Mouse (Mus musculus) CH12.LX (cell line): Measurements from ENCODE around the gene 1700028K03Rik. TPM values are rescaled to one million over a fixed set of nuclear protein-coding genes. Genes with fewer than 3 reads are reported as not detected.

Source experiments
- DNase-seq: peaks from one replicate; pipeline ENCODE4 v3.0.0-alpha.2; 2013; ENCODE audit errors: extremely low read depth
- H3K27ac ChIP-seq: 2 replicates; pipeline ENCODE4 v1.5.1; 2012; ENCODE audit warnings: low read depth, mild to moderate bottlenecking, control low read depth, moderate library complexity; ENCODE audit not compliant: insufficient read depth
- H3K27me3 ChIP-seq: replicated peaks from 2 replicates; pipeline ENCODE3; 2012; ENCODE audit warnings: inconsistent platforms
- H3K36me3 ChIP-seq, 2 experiments: replicated peaks in 1 of 2; 2 replicates each; pipeline versions ENCODE3 to v1.6.1; 2012; ENCODE audit warnings: inconsistent platforms in 1 of 2, low read length in 1 of 2, mild to moderate bottlenecking in 1 of 2, mixed read lengths in 1 of 2, moderate library complexity in 1 of 2; ENCODE audit not compliant: control insufficient read depth in 1 of 2, insufficient read depth in 1 of 2
- H3K4me1 ChIP-seq, 2 experiments: 2 replicates each; pipeline ENCODE4 v1.6.1; 2012; ENCODE audit warnings: inconsistent platforms in 1 of 2, moderate library complexity in 1 of 2; ENCODE audit not compliant: insufficient read depth in 2 of 2, control insufficient read depth in 1 of 2
- H3K4me2 ChIP-seq: 2 replicates; pipeline ENCODE4 v1.6.1; 2012; ENCODE audit warnings: low read depth, mild to moderate bottlenecking, control low read depth; ENCODE audit not compliant: poor library complexity, insufficient read depth, severe bottlenecking
- H3K4me3 ChIP-seq, 3 experiments: fragments of 150-350 bp in 1 of 3; sonication (generic) in 1 of 3; replicated peaks in 1 of 3; 2 replicates each; pipeline versions ENCODE3 to v1.5.1; 2011 to 2012; ENCODE audit warnings: low read depth in 2 of 3, low read length in 2 of 3, mild to moderate bottlenecking in 2 of 3, moderate library complexity in 2 of 3, control low read depth in 1 of 3, improper control_type of control experiment in 1 of 3, inconsistent platforms in 1 of 3, mixed read lengths in 1 of 3; ENCODE audit not compliant: poor library complexity in 1 of 3
- H3K79me2 ChIP-seq: replicated peaks from 2 replicates; pipeline ENCODE4 v1.6.1; 2012; ENCODE audit warnings: mild to moderate bottlenecking, moderate library complexity; ENCODE audit not compliant: control insufficient read depth, poor library complexity, insufficient read depth, severe bottlenecking; ENCODE audit errors: extremely low read depth
- H3K9ac ChIP-seq: 2 replicates; pipeline ENCODE4 v1.6.1; 2012; ENCODE audit warnings: low read depth, mild to moderate bottlenecking, control low read depth, moderate library complexity; ENCODE audit not compliant: insufficient read depth
- H3K9me3 ChIP-seq: replicated peaks from 2 replicates; pipeline ENCODE3; 2012; ENCODE audit warnings: low read length, inconsistent platforms, mixed read lengths
- BHLHE40 ChIP-seq: IDR thresholded peaks from 2 replicates; pipeline ENCODE4 v1.6.1; 2011; ENCODE audit warnings: mild to moderate bottlenecking, low read depth, low read length, improper control_type of control experiment
- CTCF ChIP-seq, 2 experiments: IDR thresholded peaks in 1 of 2; conservative IDR thresholded peaks in 1 of 2; 2 replicates each; pipeline ENCODE4 v1.5.1; 2011 to 2012; ENCODE audit warnings: low read depth in 2 of 2, low read length in 2 of 2, improper control_type of control experiment in 1 of 2, inconsistent platforms in 1 of 2, mild to moderate bottlenecking in 1 of 2, moderate library complexity in 1 of 2
- E2F4 ChIP-seq: IDR thresholded peaks from 2 replicates; pipeline ENCODE4 v1.6.1; 2011; ENCODE audit warnings: low read depth, low read length, improper control_type of control experiment; ENCODE audit not compliant: insufficient replicate concordance
- EP300 ChIP-seq: IDR thresholded peaks from 2 replicates; pipeline ENCODE4 v1.6.1; 2011; ENCODE audit warnings: low read length, improper control_type of control experiment
- ETS1 ChIP-seq: conservative IDR thresholded peaks from 2 replicates; pipeline ENCODE4 v1.6.1; 2012; ENCODE audit warnings: low read depth, mild to moderate bottlenecking, inconsistent platforms, low read length, improper control_type of control experiment, moderate library complexity
- GABPA ChIP-seq: IDR thresholded peaks from 2 replicates; pipeline ENCODE4 v1.6.1; 2012; ENCODE audit warnings: low read depth, low read length, improper control_type of control experiment, inconsistent platforms; ENCODE audit not compliant: insufficient replicate concordance
- IRF4 ChIP-seq: IDR thresholded peaks from 2 replicates; pipeline ENCODE4 v1.6.1; 2014; ENCODE audit warnings: low read depth, mild to moderate bottlenecking, inconsistent platforms, low read length, improper control_type of control experiment
- JUN ChIP-seq: IDR thresholded peaks from 2 replicates; pipeline ENCODE4 v1.6.1; 2011; ENCODE audit warnings: low read depth, mild to moderate bottlenecking, low read length, improper control_type of control experiment, moderate library complexity; ENCODE audit not compliant: insufficient read depth
- JUND ChIP-seq: conservative IDR thresholded peaks from 2 replicates; pipeline ENCODE4 v1.6.1; 2011; ENCODE audit warnings: low read depth, low read length, improper control_type of control experiment
- MAFK ChIP-seq: IDR thresholded peaks from 2 replicates; pipeline ENCODE4 v1.6.1; 2011; ENCODE audit warnings: low read length, improper control_type of control experiment; ENCODE audit not compliant: insufficient replicate concordance
- MAZ ChIP-seq: IDR thresholded peaks from 2 replicates; pipeline ENCODE4 v1.6.1; 2012; ENCODE audit warnings: low read depth, mild to moderate bottlenecking, inconsistent platforms, low read length, improper control_type of control experiment, moderate library complexity
- MEF2A ChIP-seq: IDR thresholded peaks from 2 replicates; pipeline ENCODE4 v1.6.1; 2014; ENCODE audit warnings: low read depth, mild to moderate bottlenecking, inconsistent platforms, low read length, improper control_type of control experiment, borderline replicate concordance
- MXI1 ChIP-seq: IDR thresholded peaks from 2 replicates; pipeline ENCODE4 v1.6.1; 2011; ENCODE audit warnings: mild to moderate bottlenecking, low read depth, low read length, improper control_type of control experiment
- MYC ChIP-seq: IDR thresholded peaks from 2 replicates; pipeline ENCODE4 v1.6.1; 2011; ENCODE audit warnings: low read depth, mild to moderate bottlenecking, improper control_type of control experiment, low read length
- PAX5 ChIP-seq: IDR thresholded peaks from 2 replicates; pipeline ENCODE4 v1.6.1; 2012; ENCODE audit warnings: low read length, inconsistent platforms, mixed read lengths
- POLR2A ChIP-seq: IDR thresholded peaks from 2 replicates; pipeline ENCODE4 v1.6.1; 2011; ENCODE audit warnings: low read depth, mild to moderate bottlenecking, improper control_type of control experiment, low read length
- RCOR1 ChIP-seq: conservative IDR thresholded peaks from 2 replicates; pipeline ENCODE4 v1.6.1; 2012; ENCODE audit warnings: low read depth, mild to moderate bottlenecking, inconsistent platforms, low read length, improper control_type of control experiment
- SIN3A ChIP-seq: IDR thresholded peaks from 2 replicates; pipeline ENCODE4 v1.6.1; 2012; ENCODE audit warnings: low read length, improper control_type of control experiment, inconsistent platforms
- TBP ChIP-seq: conservative IDR thresholded peaks from 2 replicates; pipeline ENCODE4 v1.6.1; 2011; ENCODE audit warnings: low read depth, low read length, improper control_type of control experiment
- UBTF ChIP-seq: IDR thresholded peaks from 2 replicates; pipeline ENCODE4 v1.6.1; 2012; ENCODE audit warnings: low read depth, mild to moderate bottlenecking, inconsistent platforms, low read length, improper control_type of control experiment, moderate library complexity
- USF1 ChIP-seq: IDR thresholded peaks from 2 replicates; pipeline ENCODE4 v1.6.1; 2014; ENCODE audit warnings: low read depth, mild to moderate bottlenecking, inconsistent platforms, low read length, improper control_type of control experiment
- ZC3H11A ChIP-seq: IDR thresholded peaks from 2 replicates; pipeline ENCODE4 v1.6.1; 2012; ENCODE audit warnings: low read depth, mild to moderate bottlenecking, inconsistent platforms, low read length, improper control_type of control experiment
- ZKSCAN1 ChIP-seq: IDR thresholded peaks from 2 replicates; pipeline ENCODE4 v1.6.1; 2012; ENCODE audit warnings: low read depth, inconsistent platforms, low read length, improper control_type of control experiment, borderline replicate concordance
- dilution Hi-C: fragments of 300-500 bp; cut with MboI; formaldehyde crosslinking; loops from 2 replicates; pipeline ENCODE4 v1.14.3; 2020; ENCODE audit warnings: low sequenced_read_pairs; ENCODE audit not compliant: extremely low pct_unique_long_range_greater_than_20kb, extremely low pct_ligation_motif_present
- in situ Hi-C: fragments of 300-500 bp; cut with MboI; formaldehyde crosslinking; loops from 3 replicates; pipeline ENCODE4 v1.14.3; 2019; ENCODE audit warnings: low sequenced_read_pairs, low pct_ligation_motif_present, low pct_unique_long_range_greater_than_20kb, mixed read lengths
- polyA plus RNA-seq: library from polyadenylated mRNA; unstranded; fragments of >175 nt; gene quantifications from 2 replicates; pipeline ENCODE4 v1.2.1, GENCODE M21; 2012; ENCODE audit warnings: low read depth; ENCODE audit not compliant: insufficient read length
- total RNA-seq, 2 experiments: library from RNA; depleted of rRNA; stranded (reverse); fragments of 300-350 nt in 1 of 2; fragments of >200 nt in 1 of 2; gene quantifications; 2 replicates each; pipeline ENCODE4 v1.2.3; 2012 to 2014

The 1700028K03Rik gene
- total and polyA plus RNA-seq, 3 experiments: not detected

DNA sequence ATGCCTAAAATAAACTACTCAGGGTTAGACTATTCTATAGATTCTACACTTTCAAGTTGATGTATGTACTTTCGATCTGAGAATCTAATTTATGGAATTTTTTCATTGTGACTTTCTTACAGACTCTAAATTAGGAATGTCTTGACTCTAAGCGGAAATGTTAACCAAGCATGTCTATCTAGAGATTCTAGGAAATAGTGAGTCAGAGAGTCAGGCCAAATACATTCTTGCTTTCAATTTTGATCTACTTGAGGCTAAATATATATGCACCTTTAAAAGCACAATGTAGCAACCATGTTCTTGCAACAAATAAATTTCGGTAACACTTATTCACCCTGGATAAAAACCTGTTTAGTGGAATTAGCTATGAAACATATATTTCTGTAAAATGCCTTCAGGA, 5.7 kb upstream of the 1700028K03Rik start:
- dilution Hi-C loops (no loop called here), in situ Hi-C loops (no loop called here)
- H3K4me1 ChIP-seq: peaks cover 2 to 26% of the 10 kb centered on the region in 2 experiments
- no peaks in the 10 kb centered on the region for H3K9me3 ChIP-seq
- H3K9ac ChIP-seq: no peak overlapping the region
- TF ChIP-seq UBTF (no peak), ZC3H11A (no peak), MAFK (no peak), MXI1 (no peak), ETS1 (peak; percentile 29; the same call in 1 of the 2 replicates), POLR2A (no peak), TBP (no peak), MEF2A (peak; percentile 62; the same call in 1 of the 2 replicates), BHLHE40 (no peak), IRF4 (0 out of 2 replicates have a peak, but pooled peaks have one; percentile 26), JUND (peak; percentile 74), CTCF (conservative IDR thresholded peaks at IDR 0.05 in 1 of 2, IDR thresholded peaks at IDR 0.05 in 1 of 2; ENCODE audit: low read depth in 2 of 2, low read length in 2 of 2) (no peak), PAX5 (no peak), RCOR1 (no peak), MAZ (no peak), JUN (peak; percentile 40; the same call in 1 of the 2 replicates), SIN3A (no peak), ZKSCAN1 (no peak), EP300 (peak; percentile 44; the same call in 1 of the 2 replicates), MYC (no peak), E2F4 (no peak), USF1 (no peak), GABPA (no peak)
- no peaks in the 10 kb centered on the region for H3K27me3 ChIP-seq
- H3K36me3 ChIP-seq: no peaks in the 10 kb centered on the region
- H3K79me2 ChIP-seq: no peaks in the 10 kb centered on the region
- DNase-seq: peak; percentile 28
- no peak overlapping the region for H3K4me3 ChIP-seq
- no peak overlapping the region for H3K4me2 ChIP-seq
- H3K27ac ChIP-seq: no peak overlapping the region
